In genomic region chr12:75494643-75495042, GRCm38 (mm10) we compare ENCODE assay signal across 19 mouse cellular contexts.
"Had no signal": no experiment of that assay in that cellular context is flagged by ENCODE, and none has a peak within 500 bp of the region (broad histone marks: within the 10 kb centered on the region; RNA-seq: fewer than 3 reads in every experiment).

No protein-coding gene starts in this region.

- ATAC-seq: liver, embryonic 12.5 days; midbrain, embryonic 15.5 days had no signal

- H3K27me3 ChIP-seq: limb, embryonic 13.5 days; liver, embryonic 12.5 days; liver, embryonic 15.5 days; midbrain, embryonic 12.5 days; midbrain, embryonic 15.5 days; neural tube, embryonic 13.5 days; stomach, embryonic 15.5 days had no signal

- H3K36me3 ChIP-seq: midbrain, embryonic 15.5 days; stomach, embryonic 15.5 days had no signal

- H3K4me2 ChIP-seq: limb, embryonic 13.5 days; liver, embryonic 12.5 days; liver, embryonic 15.5 days; midbrain, embryonic 12.5 days; midbrain, embryonic 15.5 days; neural tube, embryonic 13.5 days; stomach, embryonic 15.5 days had no signal

- H3K4me3 ChIP-seq: layer of hippocampus, adult 2 months; limb, embryonic 10.5 days; limb, embryonic 13.5 days; liver, embryonic 12.5 days; liver, embryonic 15.5 days; midbrain, embryonic 12.5 days; midbrain, embryonic 15.5 days; neural tube, embryonic 13.5 days; stomach, embryonic 15.5 days had no signal

- H3K9me3 ChIP-seq: limb, embryonic 10.5 days; limb, embryonic 13.5 days; liver, embryonic 12.5 days; liver, embryonic 15.5 days; midbrain, embryonic 12.5 days; midbrain, embryonic 15.5 days; neural tube, embryonic 13.5 days; stomach, embryonic 15.5 days had no signal

- DNase-seq: kidney, postnatal 25 days; layer of hippocampus, adult 9-11 months; liver; lung, adult 18-20 months; retina, postnatal 1 day; right cerebral cortex, postnatal 25 days; spleen, adult 18-20 months; thymus, postnatal 25 days had no signal

- H3K9ac ChIP-seq: limb, embryonic 13.5 days; liver, embryonic 12.5 days; liver, embryonic 15.5 days; midbrain, embryonic 12.5 days; midbrain, embryonic 15.5 days; neural tube, embryonic 13.5 days; stomach, embryonic 15.5 days had no signal

- H3K27ac ChIP-seq: kidney, postnatal 0 days; layer of hippocampus, adult 2 months; limb, embryonic 10.5 days; limb, embryonic 13.5 days; liver, embryonic 12.5 days; liver, embryonic 15.5 days; macrophage; midbrain, embryonic 12.5 days; midbrain, embryonic 15.5 days; neural tube, embryonic 13.5 days; stomach, embryonic 15.5 days had no signal

- H3K4me1 ChIP-seq: limb, embryonic 10.5 days; limb, embryonic 13.5 days; midbrain, embryonic 12.5 days; midbrain, embryonic 15.5 days; neural tube, embryonic 13.5 days; stomach, embryonic 15.5 days had no signal
